Mouse (Mus musculus): Measurements from ENCODE around the gene Rsl24d1.

DNA sequence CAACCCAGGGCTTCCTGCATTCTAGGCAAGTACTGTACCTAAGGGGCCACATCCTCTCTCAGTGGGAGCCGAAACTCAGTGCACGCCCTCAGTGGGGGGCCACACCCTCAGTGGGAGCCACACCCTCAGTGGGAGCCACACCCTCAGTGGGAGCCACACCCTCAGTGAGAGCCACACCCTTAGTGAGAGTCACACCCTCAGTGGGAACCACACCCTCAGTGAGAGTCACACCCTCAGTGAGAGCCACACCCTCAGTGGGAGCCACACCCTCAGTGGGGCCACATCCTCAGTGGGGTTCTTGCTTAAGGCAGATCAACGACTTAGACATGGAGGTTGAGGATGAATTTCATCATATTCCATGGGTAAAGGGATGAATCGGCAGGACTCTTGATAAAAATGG lies 44.7 kb downstream of the Rsl24d1 start:
- TF ChIP-seq CTCF (IDR thresholded peaks at IDR 0.05; ENCODE audit: insufficient read depth, low read depth, low read length) (no peak), POLR2A (IDR thresholded peaks at IDR 0.05; ENCODE audit: insufficient read depth, low read depth, low read length) (no peak)

Data from olfactory bulb, adult 2 months (tissue).